Mouse (Mus musculus) skeletal muscle tissue, adult 2 months (tissue): ENCODE results near the gene Nhlrc4.

Experiments
- DNase-seq: peaks from one replicate; pipeline ENCODE4 v3.0.0-alpha.2; 2012; ENCODE audit warnings: low read depth, low spot score

Gene Nhlrc4

GRCm38 (mm10) chr17:25944366-25945163 is at the start of gene Nhlrc4, which contains the start of gene Pigq:
Nhlrc4 (minus strand) TSS chr17:25944961.
Pigq (minus strand) TSS chr17:25944936.
- no peak for DNase-seq

GRCm38 (mm10) chr17:25993489-25993888 is 48.7 kb upstream of the Nhlrc4 start:
- no peak for DNase-seq

GRCm38 (mm10) chr17:25992274-25992673 is 47.5 kb upstream of the Nhlrc4 start:
- no peak for DNase-seq

GRCm38 (mm10) chr17:25990331-25990730 is 45.6 kb upstream of the Nhlrc4 start:
- DNase-seq = no peak

GRCm38 (mm10) chr17:25985306-25986294 is 40.8 kb upstream of the Nhlrc4 start, which contains the start of gene Capn15:
Capn15 (minus strand) TSS chr17:25985796.
- DNase-seq = peak; percentile 89

- DNase-seq = no peak
These were observed 40.0 kb upstream of the Nhlrc4 start for GRCm38 (mm10) chr17:25984556-25985305.

GRCm38 (mm10) chr17:25984066-25984465 is 39.3 kb upstream of the Nhlrc4 start:
- no peak for DNase-seq

GRCm38 (mm10) chr17:25982913-25983312 is 38.2 kb upstream of the Nhlrc4 start:
- no peak for DNase-seq

GRCm38 (mm10) chr17:25980854-25981253 is 36.1 kb upstream of the Nhlrc4 start:
- peak; percentile 39 for DNase-seq

GRCm38 (mm10) chr17:25979829-25980738 is 35.3 kb upstream of the Nhlrc4 start:
- no peak for DNase-seq

- DNase-seq = no peak
These were observed 26.4 kb upstream of the Nhlrc4 start for GRCm38 (mm10) chr17:25970954-25971707.

- DNase-seq = no peak
These were observed 25.7 kb upstream of the Nhlrc4 start for GRCm38 (mm10) chr17:25970448-25970847.

GRCm38 (mm10) chr17:25968176-25968575 is 23.4 kb upstream of the Nhlrc4 start:
- DNase-seq = no peak

- no peak for DNase-seq
These were observed 22.9 kb upstream of the Nhlrc4 start for GRCm38 (mm10) chr17:25967652-25968051.

- no peak for DNase-seq
These were observed 19.5 kb upstream of the Nhlrc4 start for GRCm38 (mm10) chr17:25964271-25964670.

GRCm38 (mm10) chr17:25962413-25962905 is 17.7 kb upstream of the Nhlrc4 start:
- no peak for DNase-seq

- no peak for DNase-seq
These were observed 16.8 kb upstream of the Nhlrc4 start for GRCm38 (mm10) chr17:25961566-25961965.

GRCm38 (mm10) chr17:25959630-25960467 is 15.1 kb upstream of the Nhlrc4 start:
- DNase-seq = no peak
